ENCODE assay signal across 14 mouse cellular contexts in the genomic region with DNA sequence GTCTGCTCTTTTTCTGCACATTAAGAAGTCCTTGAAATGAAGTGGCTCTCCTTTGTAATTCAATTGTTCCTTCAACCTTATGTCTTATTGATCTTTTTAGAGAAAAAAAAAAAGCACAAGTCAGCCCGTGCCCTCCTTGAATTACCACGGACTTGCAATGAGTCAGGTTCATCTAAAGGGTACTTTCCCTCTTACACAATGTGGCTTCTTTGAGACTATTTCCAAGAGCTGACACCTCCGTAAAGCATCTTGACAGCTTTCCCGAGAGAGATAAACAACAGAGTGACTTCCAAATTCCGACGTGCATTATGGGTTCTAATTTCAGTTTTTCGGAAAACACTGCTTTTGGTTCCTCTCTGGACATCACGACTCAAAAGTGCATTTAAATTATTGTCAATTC.
"Had no signal": no experiment of that assay in that cellular context is flagged by ENCODE, and none has a peak within 500 bp of the region (broad histone marks: within the 10 kb centered on the region; RNA-seq: fewer than 3 reads in every experiment).

No protein-coding gene starts in this region.

- H3K4me3 ChIP-seq: left cerebral cortex, adult 2 months; limb, embryonic 10.5 days; midbrain, embryonic 15.5 days; neural tube, embryonic 13.5 days had no signal

- H3K27ac ChIP-seq: left cerebral cortex, adult 2 months; limb, embryonic 10.5 days; midbrain, embryonic 15.5 days; neural tube, embryonic 13.5 days had no signal

- H3K9ac ChIP-seq: lung, embryonic 14.5 days; midbrain, embryonic 15.5 days; neural tube, embryonic 13.5 days had no signal

- ATAC-seq: midbrain, embryonic 15.5 days had no signal

- H3K4me2 ChIP-seq: liver, embryonic 11.5 days; lung, embryonic 14.5 days; midbrain, embryonic 15.5 days; neural tube, embryonic 13.5 days had no signal

- H3K4me1 ChIP-seq: limb, embryonic 10.5 days had no signal

- DNase-seq: kidney, adult 8-10 months; kidney, postnatal 25 days; lung, embryonic 14.5 days; lung, postnatal 10 days; lung, postnatal 4 days; right cerebral cortex, adult 18-20 months; right cerebral cortex, postnatal 25 days; thymus, adult 2 months; thymus, postnatal 25 days had no signal

- H3K27me3 ChIP-seq: midbrain, embryonic 15.5 days; neural tube, embryonic 13.5 days had no signal

- H3K36me3 ChIP-seq: limb, embryonic 10.5 days; midbrain, embryonic 15.5 days; neural tube, embryonic 13.5 days had no signal

- H3K9me3 ChIP-seq: limb, embryonic 10.5 days; midbrain, embryonic 15.5 days; neural tube, embryonic 13.5 days had no signal
